Mouse (Mus musculus): ENCODE measurements around the gene Spint2.

GRCm38 (mm10) chr7:29266931-29267330 lies 14.8 kb downstream of the Spint2 start:
- no peak for TF ChIP-seq CTCF (IDR thresholded peaks at IDR 0.05; ENCODE audit: borderline replicate concordance, extremely low read depth, insufficient read depth, insufficient read length)
- no peak for TF ChIP-seq POLR2A (IDR thresholded peaks at IDR 0.05; ENCODE audit: borderline replicate concordance, extremely low read depth, insufficient read depth, insufficient read length, poor library complexity, severe bottlenecking)

All from brain, embryonic 14.5 days (tissue).